Mouse (Mus musculus) MEL-GATA-1-ER (cell line): ENCODE data around the gene Atxn2l.
A peak's percentile ranks its signal among the peaks of the same experiment; 100 is the strongest.

Experiments used
- DNase-seq: peaks from one replicate; pipeline ENCODE4 v3.0.0-alpha.2; 2012; ENCODE audit warnings: low read depth; ENCODE audit errors: extremely low read depth

The Atxn2l gene

DNA sequence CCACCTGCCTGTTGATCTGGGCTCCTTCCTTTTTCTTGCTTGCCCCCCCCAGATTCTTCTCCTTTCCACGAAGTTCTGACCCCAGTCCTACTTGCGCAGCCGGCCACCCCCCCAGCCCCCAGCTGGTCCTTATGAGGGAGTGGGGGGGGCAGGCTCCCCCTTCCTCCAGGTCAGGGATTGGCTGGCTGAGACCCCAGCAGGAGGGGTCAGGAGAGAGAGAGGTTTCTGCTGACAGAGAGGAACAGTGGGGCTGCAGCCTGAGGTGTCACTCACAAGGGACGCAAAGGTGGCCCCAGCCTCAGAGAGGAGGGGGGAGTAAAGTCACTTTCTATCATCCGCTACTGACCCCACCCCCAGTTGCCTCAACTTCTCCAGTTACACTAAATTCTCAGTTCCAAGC lies 40.2 kb downstream of the Atxn2l start, which contains the start of gene Atp2a1:
Atp2a1 (minus strand) TSS at position 105 of the 400 bp plus-strand sequence.
- DNase-seq: no peak

DNA sequence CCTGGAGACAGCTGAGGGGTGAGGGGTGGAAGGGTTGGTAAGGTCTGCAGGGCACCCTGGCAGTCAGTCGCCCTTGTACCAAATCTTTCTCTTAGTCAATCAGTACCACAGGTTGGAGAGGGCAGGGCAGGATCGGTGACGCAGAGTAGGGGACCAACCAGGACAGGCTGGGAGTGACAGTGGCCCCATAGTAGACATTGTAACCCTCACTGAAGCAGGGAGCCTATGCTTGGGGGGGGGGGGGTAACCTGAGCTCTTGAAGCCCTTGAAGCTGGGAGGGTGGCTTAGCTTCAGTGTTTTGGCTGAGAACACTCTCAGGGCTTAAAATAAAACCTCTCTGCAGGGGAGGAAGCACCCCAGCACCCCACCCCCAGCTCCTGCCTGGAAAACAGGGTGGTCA lies 41.6 kb downstream of the Atxn2l start:
- DNase-seq: no peak

DNA sequence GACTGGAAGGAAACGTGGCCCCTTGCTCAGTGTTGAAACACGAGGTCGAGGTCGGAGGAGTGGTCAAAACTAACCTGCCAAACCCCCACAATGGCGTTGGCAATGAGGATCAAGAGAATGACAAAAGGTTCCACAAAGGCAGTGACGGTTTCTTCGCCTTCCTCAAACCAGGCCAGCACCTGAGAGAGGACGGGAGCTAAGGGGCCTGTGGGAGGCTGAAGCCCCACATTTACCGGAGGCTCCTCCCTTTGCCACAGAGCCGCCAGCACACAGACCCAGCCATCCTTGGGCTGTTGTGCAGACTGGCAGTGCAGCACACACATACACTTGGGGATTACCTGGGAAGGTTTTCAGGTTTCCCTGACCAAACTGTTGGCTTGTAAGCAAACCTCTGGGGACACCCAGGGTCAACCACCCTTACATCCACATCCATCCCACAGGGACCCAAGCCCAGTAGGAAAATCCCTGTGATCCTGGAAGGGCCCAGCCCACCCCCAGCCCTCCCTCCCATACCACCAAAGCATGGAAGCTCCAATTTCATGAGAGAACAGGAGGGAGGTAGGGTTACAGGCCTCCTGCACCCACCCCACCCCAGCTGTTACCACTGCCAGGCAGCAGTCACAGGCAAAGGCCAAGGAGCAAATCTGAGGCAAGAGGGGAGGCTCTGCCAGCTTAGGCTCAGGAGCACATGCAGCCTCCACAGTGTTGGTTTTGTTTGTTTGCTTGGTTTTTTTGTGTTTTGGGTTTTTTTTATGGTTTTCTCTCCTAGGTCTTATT lies 42.4 kb downstream of the Atxn2l start:
- DNase-seq: no peak

DNA sequence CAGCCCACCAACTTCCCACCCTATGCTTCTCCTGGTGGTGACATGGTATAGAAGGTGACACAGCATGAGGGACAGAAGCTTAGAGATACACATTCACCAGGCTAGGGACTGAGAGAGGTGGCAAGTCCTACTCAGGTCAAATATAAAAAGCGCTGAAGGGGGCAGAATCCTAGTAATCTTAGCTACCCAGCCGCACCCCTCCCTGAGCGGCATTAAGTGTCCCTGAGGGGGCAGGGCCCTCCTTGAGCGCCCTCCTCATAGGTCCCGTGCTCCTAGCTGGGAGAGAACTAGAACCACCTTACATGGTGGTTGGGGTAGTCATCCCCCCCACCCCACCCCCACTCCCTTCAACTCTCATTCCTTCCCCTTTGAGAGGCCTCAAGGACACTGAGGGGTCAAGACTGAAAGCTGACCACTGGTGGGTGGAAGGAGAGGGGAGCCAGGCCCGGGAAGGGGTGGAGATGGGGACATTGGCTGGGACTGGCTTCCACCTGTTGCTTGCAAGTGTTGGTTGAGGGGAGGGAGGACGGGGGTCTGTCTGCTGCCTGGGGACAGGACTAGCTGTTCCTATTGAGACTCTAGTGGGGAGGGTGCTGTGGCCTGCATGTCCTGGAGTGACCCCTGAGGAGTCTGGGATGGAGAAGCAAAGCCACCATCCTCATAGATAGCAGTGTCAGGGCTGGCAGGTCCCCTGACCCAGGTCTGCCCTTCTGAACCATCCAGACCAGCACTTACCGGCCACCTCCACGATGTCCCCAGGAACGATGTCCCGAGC lies 44.2 kb downstream of the Atxn2l start:
- no peak for DNase-seq

DNA sequence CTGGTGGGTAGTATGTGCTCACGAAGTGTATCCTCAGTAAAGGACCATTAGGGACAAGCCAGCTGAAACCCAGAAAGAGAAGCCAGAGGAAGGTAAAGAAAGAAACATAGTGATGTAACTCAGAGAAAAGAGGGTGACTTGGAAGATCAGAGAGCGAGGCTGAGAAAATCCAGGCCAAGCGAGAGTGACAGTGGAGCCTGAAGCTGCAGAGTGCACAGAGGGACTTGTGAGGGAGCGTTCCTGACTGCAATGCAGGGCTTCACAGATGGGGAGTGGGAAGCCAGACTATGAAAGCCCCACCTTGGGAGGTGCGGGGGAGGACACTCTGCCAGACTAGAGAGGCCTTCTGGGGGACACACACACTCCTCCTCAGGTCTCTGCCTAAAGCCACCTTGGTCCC lies 45.0 kb downstream of the Atxn2l start:
- DNase-seq: no peak

DNA sequence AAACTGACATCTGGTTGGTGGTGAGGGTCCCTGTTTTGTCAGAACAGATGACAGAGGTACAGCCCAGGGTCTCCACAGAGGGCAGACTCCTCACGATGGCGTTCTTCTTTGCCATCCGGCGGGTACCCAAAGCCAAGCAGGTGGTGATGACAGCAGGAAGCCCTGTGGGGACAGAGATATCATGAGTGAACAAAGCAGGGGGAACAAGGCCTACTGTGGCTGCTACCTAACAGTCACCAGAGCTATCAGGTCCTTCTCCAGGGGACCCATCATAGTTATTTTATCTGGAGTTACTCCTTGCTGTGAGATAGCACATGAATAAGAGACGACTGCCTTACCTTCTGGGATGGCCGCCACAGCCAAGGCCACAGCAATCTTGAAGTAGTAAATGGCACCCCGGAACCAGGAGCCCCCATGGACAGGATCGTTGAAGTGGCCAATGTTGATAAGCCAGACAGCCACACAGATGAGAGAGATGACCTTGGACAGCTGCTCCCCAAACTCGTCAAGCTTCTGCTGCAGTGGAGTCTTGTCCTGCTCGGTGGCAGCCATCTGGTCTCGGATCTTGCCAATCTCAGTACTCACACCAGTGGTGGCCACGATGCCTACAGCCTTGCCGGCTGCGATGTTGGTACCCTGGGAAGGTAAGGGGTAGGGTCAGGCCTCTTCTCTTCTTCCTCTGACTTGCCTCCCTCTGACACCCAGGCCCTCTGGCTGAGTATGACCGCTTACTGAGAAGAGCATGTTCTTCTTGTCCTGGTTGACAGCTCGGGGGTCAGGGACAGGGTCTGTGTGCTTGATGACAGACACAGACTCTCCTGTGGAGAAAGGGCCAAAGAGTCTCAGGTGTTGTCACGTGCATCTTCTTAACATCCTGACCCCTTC lies 46.6 kb downstream of the Atxn2l start:
- peak; percentile 78 for DNase-seq

DNA sequence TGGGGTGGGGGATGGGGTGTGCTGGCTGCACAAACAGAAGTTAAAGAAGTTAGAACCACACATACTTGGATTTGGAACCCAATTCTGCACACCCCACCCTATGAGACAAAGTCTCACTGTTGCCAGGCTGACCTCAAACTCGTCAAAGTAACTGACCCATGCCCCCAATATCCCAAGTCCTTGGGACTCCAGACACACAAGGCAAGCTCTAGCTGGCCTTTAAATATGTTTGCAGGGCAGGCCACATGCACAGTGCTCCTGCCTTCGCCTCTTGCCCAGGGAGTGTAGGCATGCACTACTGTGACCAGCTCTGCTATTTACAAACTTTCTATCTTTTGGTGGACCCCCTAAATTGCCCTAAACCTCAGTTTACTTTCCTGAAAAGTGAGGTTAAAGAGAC lies 48.0 kb downstream of the Atxn2l start:
- no peak for DNase-seq

DNA sequence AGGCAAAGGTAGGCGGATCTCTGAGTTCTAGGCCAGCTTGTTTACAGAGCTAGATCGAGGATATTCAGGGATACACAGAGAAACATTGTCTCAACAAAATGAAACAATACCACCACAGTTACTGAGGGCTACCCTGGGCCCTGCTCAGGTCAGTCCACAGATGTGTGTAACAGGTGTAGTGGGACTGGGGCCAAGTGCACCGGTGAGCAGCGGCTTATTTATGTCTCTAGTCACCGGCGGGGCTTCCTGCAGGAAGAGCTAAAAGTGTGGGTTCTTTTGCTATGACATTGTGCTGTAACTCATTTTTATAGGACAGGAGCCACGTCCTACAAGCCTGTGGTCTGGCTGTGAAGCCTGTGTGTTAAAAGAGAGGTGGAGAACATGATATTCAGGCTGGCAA lies 49.4 kb downstream of the Atxn2l start:
- DNase-seq: no peak

DNA sequence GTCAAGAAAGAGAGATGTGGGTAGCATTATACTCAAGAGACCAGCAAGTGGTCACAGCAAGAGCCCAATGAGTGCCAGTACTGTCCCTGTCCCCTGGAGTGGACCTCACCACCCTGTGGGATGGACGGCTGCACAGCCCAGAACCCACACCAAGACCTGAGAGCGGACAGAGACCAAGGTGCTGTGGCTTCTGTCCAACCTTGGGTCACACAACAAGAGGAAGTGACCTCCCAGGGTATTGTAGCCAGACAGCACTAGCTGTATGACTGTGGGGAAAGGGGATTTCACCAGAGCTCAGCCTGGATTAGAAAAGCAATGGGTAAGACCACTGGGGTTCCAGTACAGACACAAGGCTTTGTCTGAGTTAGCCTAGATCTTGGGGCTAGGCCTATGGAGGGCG lies 51.0 kb downstream of the Atxn2l start:
- DNase-seq: no peak

DNA sequence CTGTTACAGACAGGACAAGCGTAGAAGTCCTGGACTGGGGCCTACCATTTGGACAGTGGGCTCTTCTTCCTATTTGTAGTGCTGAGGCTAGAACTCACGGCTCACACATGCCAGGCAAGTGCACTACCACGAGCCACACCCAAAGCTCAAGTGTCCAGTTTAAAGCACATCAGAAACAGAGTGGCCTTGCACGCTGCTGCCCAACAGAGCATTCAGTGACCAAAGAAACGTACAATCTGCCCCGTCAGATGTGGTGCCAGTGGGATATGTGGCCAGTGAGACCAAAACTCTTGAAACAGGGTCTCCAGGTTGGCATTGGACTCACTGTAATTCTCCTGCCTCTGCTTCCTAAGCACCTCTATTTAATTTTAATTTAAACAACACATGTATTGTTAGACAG lies 52.6 kb downstream of the Atxn2l start:
- DNase-seq: no peak

DNA sequence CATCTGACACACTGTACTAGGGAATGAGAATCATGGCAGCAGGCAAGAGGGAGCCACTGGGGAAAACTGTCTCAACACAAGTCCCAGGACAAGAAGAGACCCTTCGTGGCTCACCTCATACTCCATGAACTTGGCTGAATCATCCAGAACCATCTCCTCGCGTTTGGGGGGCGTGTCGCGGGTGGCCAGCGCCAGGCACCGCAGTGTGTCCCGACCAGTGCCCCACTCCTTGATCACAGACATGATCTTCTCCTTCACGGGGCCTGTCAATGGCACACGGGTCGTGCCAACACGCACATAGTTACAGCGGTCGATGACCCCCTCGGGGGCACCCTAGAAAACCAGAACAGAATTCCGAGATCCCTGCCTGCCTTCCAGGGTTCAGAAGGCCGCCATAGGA lies 53.2 kb downstream of the Atxn2l start:
- DNase-seq: no peak

DNA sequence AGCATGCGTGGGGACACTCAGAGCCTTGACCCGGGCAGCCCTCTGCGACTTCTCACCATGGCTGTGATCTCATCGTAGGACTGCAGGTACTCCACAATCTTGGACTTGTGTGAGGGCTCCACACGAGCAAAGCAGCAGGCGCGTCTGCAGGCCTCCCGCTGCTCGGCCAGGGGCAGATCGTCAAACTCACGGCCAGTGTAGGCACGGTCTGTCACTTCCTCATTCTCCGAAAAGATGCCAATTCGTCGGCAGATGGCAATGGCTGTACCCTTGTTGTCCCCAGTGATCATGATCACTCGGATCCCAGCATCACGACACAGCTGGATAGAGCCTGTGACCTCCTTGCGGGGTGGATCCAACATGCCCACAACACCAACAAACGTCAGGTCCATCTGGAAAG lies 54.8 kb downstream of the Atxn2l start:
- DNase-seq: no peak

DNA sequence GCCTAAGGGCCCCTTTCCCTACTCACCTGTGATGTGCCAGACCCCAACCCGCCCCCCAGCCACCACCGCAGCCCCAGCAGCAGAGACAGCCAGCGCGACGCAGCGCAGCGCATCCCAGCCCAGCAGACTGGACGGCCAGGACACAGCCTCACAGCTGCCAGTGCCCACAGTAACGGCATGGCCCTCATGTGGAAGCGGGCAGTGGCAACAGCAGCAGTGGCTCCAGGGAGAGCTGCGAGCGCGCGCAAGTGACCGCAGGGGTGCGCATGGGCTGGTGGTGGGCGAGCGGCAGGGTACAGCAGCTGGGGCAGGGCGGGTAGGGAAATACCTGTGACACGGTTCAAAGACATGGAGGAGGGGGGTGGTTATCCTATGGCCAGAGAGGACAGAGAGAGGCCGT lies 57.0 kb downstream of the Atxn2l start:
- DNase-seq: no peak

DNA sequence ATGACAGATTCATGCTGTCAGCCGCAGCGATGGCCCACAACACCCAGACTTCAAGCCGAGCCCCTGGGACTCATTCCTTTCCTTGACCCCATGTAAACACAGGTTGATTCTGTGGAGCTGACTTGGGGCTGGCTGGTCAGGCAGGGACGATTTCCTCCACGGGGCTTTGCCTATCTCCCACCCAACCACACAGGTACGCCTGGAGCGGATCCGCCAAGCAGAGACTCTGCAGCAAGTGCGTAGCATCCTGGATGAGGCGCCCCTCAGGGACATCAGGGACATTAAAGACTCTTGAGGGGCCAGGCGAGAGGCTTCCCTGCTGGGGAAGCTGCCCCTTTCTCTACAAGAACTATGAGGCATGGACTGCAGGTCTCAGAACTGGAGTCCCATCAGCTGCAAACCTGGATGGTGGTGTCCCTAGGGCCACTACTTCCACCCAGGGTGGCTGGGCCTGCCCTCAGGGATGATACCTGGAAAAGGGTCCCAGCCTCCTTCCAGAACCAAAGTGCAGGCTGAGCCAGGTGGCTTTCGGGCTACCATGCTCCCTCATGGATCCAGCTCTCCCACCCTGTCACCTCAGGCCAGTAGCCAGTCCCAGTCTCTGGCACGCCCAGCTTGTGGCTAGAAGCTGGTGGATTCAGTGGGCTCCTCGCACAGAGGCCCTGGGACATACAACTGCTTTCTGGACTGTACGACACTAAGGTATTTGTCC lies 58.0 kb downstream of the Atxn2l start:
- no peak for DNase-seq

DNA sequence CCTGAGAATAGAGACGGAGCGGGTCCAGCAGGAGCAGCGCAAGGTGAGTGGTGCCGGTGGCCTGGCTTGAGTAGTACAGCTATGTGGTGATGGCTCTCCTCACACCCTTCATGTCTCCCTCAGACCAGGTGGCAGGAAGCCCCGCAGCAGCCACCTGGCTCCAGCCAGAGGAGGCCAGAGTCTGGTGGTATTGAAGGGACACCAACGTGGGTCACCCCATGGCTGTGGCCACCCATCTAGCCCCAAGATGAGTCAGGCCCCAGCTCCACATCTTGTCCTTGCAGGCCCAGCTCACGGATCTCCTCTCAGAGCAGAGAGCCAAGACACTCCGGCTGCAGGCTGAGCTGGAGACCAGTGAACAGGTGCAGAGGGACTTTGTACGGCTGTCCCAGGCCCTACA lies 58.7 kb downstream of the Atxn2l start:
- no peak for DNase-seq

DNA sequence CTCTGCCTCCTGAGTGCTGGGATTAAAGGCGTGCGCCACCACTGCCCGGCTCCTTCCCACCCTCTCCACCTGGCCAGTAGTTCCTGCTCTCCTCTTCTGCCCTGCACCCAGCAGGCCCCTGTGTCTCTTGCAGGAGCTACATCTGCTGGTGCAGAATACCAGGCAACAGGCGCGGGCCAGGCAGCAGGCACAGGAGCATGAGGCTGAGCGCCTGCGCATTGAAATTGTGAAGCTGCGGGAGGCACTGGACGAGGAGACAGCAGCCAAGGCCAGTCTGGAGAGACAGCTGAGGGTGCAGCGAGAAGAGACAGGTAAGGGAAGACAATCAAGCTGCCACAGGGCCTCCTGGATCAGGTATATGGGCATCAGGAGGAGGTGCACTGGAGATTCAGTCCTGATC lies 59.2 kb downstream of the Atxn2l start:
- no peak for DNase-seq
